Mouse (Mus musculus) G1E-ER4 (cell line): ENCODE measurements around the gene Fchsd2. TPM values are rescaled to one million over a fixed set of nuclear protein-coding genes. Genes with fewer than 3 reads are reported as not detected.

Experiments used
- GATA1 ChIP-seq: IDR thresholded peaks from one replicate; pipeline ENCODE4 v1.8.0; 2012; ENCODE audit warnings: low read length, inconsistent platforms
- polyA plus RNA-seq: library from polyadenylated mRNA; stranded (reverse); fragments of >175 nt; gene quantifications from 2 replicates; pipeline ENCODE4 v1.2.3, GENCODE M21; 2012

Fchsd2 gene
- 1.5 and 5.0 TPM in 2 replicates for polyA plus RNA-seq

GRCm38 (mm10) chr7:101092618-101093017 is at the start of gene Fchsd2:
Gene Fchsd2 (plus strand): TSS chr7:101092863.
- TF ChIP-seq GATA1: no peak

- no peak for TF ChIP-seq GATA1
Measured at GRCm38 (mm10) chr7:101043846-101044541, 48.7 kb upstream of the Fchsd2 start.

- no peak for TF ChIP-seq GATA1
Measured at GRCm38 (mm10) chr7:101048247-101048646, 44.4 kb upstream of the Fchsd2 start.

GRCm38 (mm10) chr7:101049326-101050087 is 43.2 kb upstream of the Fchsd2 start:
- TF ChIP-seq GATA1: no peak

GRCm38 (mm10) chr7:101050724-101051550 is 41.7 kb upstream of the Fchsd2 start:
- TF ChIP-seq GATA1: no peak

GRCm38 (mm10) chr7:101051551-101052221 is 41.0 kb upstream of the Fchsd2 start:
- TF ChIP-seq GATA1: no peak

- TF ChIP-seq GATA1: no peak
Measured at GRCm38 (mm10) chr7:101053136-101053535, 39.5 kb upstream of the Fchsd2 start.

GRCm38 (mm10) chr7:101057309-101057708 is 35.4 kb upstream of the Fchsd2 start:
- TF ChIP-seq GATA1: no peak

- no peak for TF ChIP-seq GATA1
Measured at GRCm38 (mm10) chr7:101059188-101059587, 33.5 kb upstream of the Fchsd2 start.

GRCm38 (mm10) chr7:101060476-101060875 is 32.2 kb upstream of the Fchsd2 start:
- no peak for TF ChIP-seq GATA1

GRCm38 (mm10) chr7:101061381-101061780 is 31.3 kb upstream of the Fchsd2 start:
- no peak for TF ChIP-seq GATA1

- TF ChIP-seq GATA1: no peak
Measured at GRCm38 (mm10) chr7:101062246-101062645, 30.4 kb upstream of the Fchsd2 start.

- TF ChIP-seq GATA1: no peak
Measured at GRCm38 (mm10) chr7:101063523-101063922, 29.1 kb upstream of the Fchsd2 start.

GRCm38 (mm10) chr7:101064697-101065688 is 27.7 kb upstream of the Fchsd2 start:
- TF ChIP-seq GATA1: no peak
